Mouse (Mus musculus) stomach, embryonic 16.5 days (tissue): ENCODE measurements around the gene Tas2r115. TPM values are rescaled to one million over a fixed set of nuclear protein-coding genes. Genes with fewer than 3 reads are reported as not detected.
"Not testable (repeated sequence)": the region's sequence is repeated elsewhere in the genome, so short reads cannot be mapped to it uniquely, and the experiment has no call there.

Source experiments
- ATAC-seq: fragments of 200-750 bp; cut with Nextera tagmentation; 2 replicates; pipeline ENCODE4 v1.8.0; 2017; ENCODE audit warnings: moderate number of reproducible peaks, moderate TSS enrichment; ENCODE audit not compliant: insufficient read depth, low FRiP score
- H3K27ac ChIP-seq: fragments of 300-500 bp; sonication (generic); 2 replicates; pipeline ENCODE4 v1.5.1; 2014; ENCODE audit warnings: low read length
- H3K27me3 ChIP-seq: fragments of 300-500 bp; sonication (generic); 2 replicates; pipeline ENCODE4 v1.6.1; 2014; ENCODE audit warnings: low read length, control low read depth, mixed read lengths; ENCODE audit not compliant: control insufficient read depth, insufficient read depth
- H3K36me3 ChIP-seq: fragments of 300-500 bp; sonication (generic); 2 replicates; pipeline ENCODE4 v1.6.1; 2014; ENCODE audit warnings: low read length; ENCODE audit not compliant: control insufficient read depth, insufficient read depth
- H3K4me1 ChIP-seq: fragments of 300-500 bp; sonication (generic); 2 replicates; pipeline ENCODE4 v1.6.1; 2014; ENCODE audit warnings: low read length, control low read depth, mixed read lengths; ENCODE audit not compliant: control insufficient read depth, insufficient read depth
- H3K4me2 ChIP-seq: fragments of 300-500 bp; sonication (generic); 2 replicates; pipeline ENCODE4 v1.6.1; 2014; ENCODE audit warnings: low read depth, low read length, mixed read lengths
- H3K4me3 ChIP-seq: fragments of 300-500 bp; sonication (generic); replicated peaks from 2 replicates; pipeline ENCODE4 v1.5.1; 2014; ENCODE audit warnings: mild to moderate bottlenecking, low read length
- H3K9ac ChIP-seq: fragments of 300-500 bp; sonication (generic); 2 replicates; pipeline ENCODE4 v1.6.1; 2014; ENCODE audit warnings: low read length
- H3K9me3 ChIP-seq: fragments of 300-500 bp; sonication (generic); replicated peaks from 2 replicates; pipeline ENCODE4 v1.6.1; 2016; ENCODE audit warnings: low read length, control low read depth; ENCODE audit not compliant: control insufficient read depth
- WGBS: fragments of 180-500 bp; shearing (Covaris S2); extraction: QIAGEN DNeasy Blood & Tissue Kit; methylation state at CpG from one replicate; pipeline ENCODE4 v1.1.7; 2014; 5-methylcytosine and 5-hydroxymethylcytosine counted together
- polyA plus RNA-seq: library from polyadenylated mRNA; unstranded; fragments of >200 nt; fragmentation: Nextera tagmentation; extraction: Ambion mirVana; gene quantifications from 2 replicates; pipeline ENCODE4 v1.2.1, GENCODE M21; 2015

Tas2r115 gene
- polyA plus RNA-seq, result not detected in 2 replicates

- no peaks in the 10 kb centered on the region for H3K9me3 ChIP-seq
- no peak within 1 kb of the TSS for H3K27ac ChIP-seq
- H3K9ac ChIP-seq, result no peak within 1 kb of the TSS
- WGBS, result 67% methylated on average over 2 of the region's 2 CpGs
- no peaks in the 10 kb centered on the region for H3K36me3 ChIP-seq
- H3K4me2 ChIP-seq, result no peak within 1 kb of the TSS
- ATAC-seq, result no peak
- no peaks in the 10 kb centered on the region for H3K27me3 ChIP-seq
- H3K4me1 ChIP-seq, result no peaks in the 10 kb centered on the region
- no peak within 1 kb of the TSS for H3K4me3 ChIP-seq
These were observed at the start of gene Tas2r115 for GRCm38 (mm10) chr6:132737935-132738334. Gene Tas2r115 (minus strand): TSS chr6:132738035.

GRCm38 (mm10) chr6:132778062-132778461, 40.2 kb upstream of the Tas2r115 start, which contains the start of gene Tas2r136:
Gene Tas2r136 (minus strand): TSS chr6:132778162.
- ATAC-seq, result no peak

GRCm38 (mm10) chr6:132761831-132762230, 24.0 kb upstream of the Tas2r115 start, which contains the start of gene Tas2r102:
Gene Tas2r102 (plus strand): TSS chr6:132762131.
- Histone ChIP-seq H3K4me3 (no peak within 1 kb of the TSS), H3K4me1 (no peaks in the 10 kb centered on the region), H3K4me2 (no peak within 1 kb of the TSS), H3K36me3 (no peaks in the 10 kb centered on the region), H3K27me3 (no peaks in the 10 kb centered on the region), H3K27ac (no peak within 1 kb of the TSS), H3K9ac (no peak within 1 kb of the TSS), H3K9me3 (no peaks in the 10 kb centered on the region)
- ATAC-seq, result no peak
- WGBS, result 84% methylated on average over 2 of the region's 2 CpGs

More at GRCm38 (mm10) chr6:132778062-132778461, 40.2 kb upstream of the Tas2r115 start, which contains the start of gene Tas2r136:
- Histone ChIP-seq H3K4me1 (no peaks in the 10 kb centered on the region), H3K27me3 (no peaks in the 10 kb centered on the region), H3K36me3 (no peaks in the 10 kb centered on the region), H3K4me2 (no peak within 1 kb of the TSS), H3K9ac (no peak within 1 kb of the TSS), H3K4me3 (no peak within 1 kb of the TSS), H3K9me3 (no peaks in the 10 kb centered on the region), H3K27ac (no peak within 1 kb of the TSS)

- Histone ChIP-seq H3K27ac (no peak within 1 kb of the TSS), H3K27me3 (no peaks in the 10 kb centered on the region), H3K36me3 (no peaks in the 10 kb centered on the region), H3K4me1 (no peaks in the 10 kb centered on the region), H3K9me3 (no peaks in the 10 kb centered on the region), H3K9ac (no peak within 1 kb of the TSS), H3K4me2 (no peak within 1 kb of the TSS), H3K4me3 (no peak within 1 kb of the TSS)
- WGBS, result 86% methylated on average over 1 of the region's 1 CpGs
- ATAC-seq, result no peak
These were observed 16.6 kb upstream of the Tas2r115 start, which contains the start of gene Tas2r124 for GRCm38 (mm10) chr6:132754430-132754829. Gene Tas2r124 (plus strand): TSS chr6:132754730.

- Histone ChIP-seq H3K4me3 (no peak overlapping the region), H3K4me2 (no peak overlapping the region), H3K27me3 (no peaks in the 10 kb centered on the region), H3K9me3 (no peaks in the 10 kb centered on the region), H3K4me1 (no peaks in the 10 kb centered on the region), H3K9ac (no peak overlapping the region), H3K27ac (no peak overlapping the region), H3K36me3 (no peaks in the 10 kb centered on the region)
- no peak for ATAC-seq
- 89% methylated on average over 2 of the region's 2 CpGs for WGBS
These were observed 12.4 kb upstream of the Tas2r115 start for GRCm38 (mm10) chr6:132750206-132750605.

GRCm38 (mm10) chr6:132711828-132712227, 26.0 kb downstream of the Tas2r115 start, which contains the start of gene Tas2r122:
Gene Tas2r122 (minus strand): TSS chr6:132711928.
- H3K36me3 ChIP-seq, result no peaks in the 10 kb centered on the region
- no peak within 1 kb of the TSS for H3K27ac ChIP-seq
- WGBS, result 87% methylated on average over 3 of the region's 3 CpGs
- ATAC-seq, result no peak
- no peak within 1 kb of the TSS for H3K4me3 ChIP-seq
- H3K4me1 ChIP-seq, result no peaks in the 10 kb centered on the region
- H3K9me3 ChIP-seq, result no peaks in the 10 kb centered on the region
- H3K27me3 ChIP-seq, result no peaks in the 10 kb centered on the region
- no peak within 1 kb of the TSS for H3K4me2 ChIP-seq
- no peak within 1 kb of the TSS for H3K9ac ChIP-seq

- Histone ChIP-seq H3K36me3 (no peaks in the 10 kb centered on the region), H3K27ac (no peak within 1 kb of the TSS), H3K4me2 (no peak within 1 kb of the TSS), H3K9ac (no peak within 1 kb of the TSS), H3K4me3 (no peak within 1 kb of the TSS), H3K9me3 (no peaks in the 10 kb centered on the region), H3K27me3 (no peaks in the 10 kb centered on the region), H3K4me1 (no peaks in the 10 kb centered on the region)
- ATAC-seq, result no peak
- 63% methylated on average over 1 of the region's 1 CpGs for WGBS
These were observed 36.9 kb downstream of the Tas2r115 start, which contains the start of gene Tas2r121 for GRCm38 (mm10) chr6:132700907-132701306. Gene Tas2r121 (minus strand): TSS chr6:132701007.

- not testable (repeated sequence) for H3K9me3 ChIP-seq, H3K36me3 ChIP-seq, H3K4me1 ChIP-seq, H3K27me3 ChIP-seq, H3K9ac ChIP-seq, H3K27ac ChIP-seq, ATAC-seq, H3K4me2 ChIP-seq, H3K4me3 ChIP-seq
- 79% methylated on average over 7 of the region's 7 CpGs for WGBS
These were observed 46.2 kb downstream of the Tas2r115 start for GRCm38 (mm10) chr6:132691596-132691995.
